Mouse (Mus musculus): ENCODE data around the gene Trim33. TPM values are rescaled to one million over a fixed set of nuclear protein-coding genes. Genes with fewer than 3 reads are reported as not detected.

The Trim33 gene
- total and polyA plus RNA-seq, 3 experiments: 20.2 to 30.4 TPM; not detected in 1

GRCm38 (mm10) chr3:103335371-103335770 lies 56.3 kb downstream of the Trim33 start:
- DNase-seq (ENCODE audit: low read depth, low spot score): peak; percentile 55
- Histone ChIP-seq H3K36me3 (ENCODE audit: control insufficient read depth in 1 of 2, insufficient read depth in 2 of 2, low read length in 2 of 2) (peaks cover 0 to 37% of the 10 kb centered on the region in 2 experiments; a peak in 3 of 4 replicates), H3K9ac (ENCODE audit: control insufficient read depth, low read depth, low read length, poor library complexity, severe bottlenecking) (no peak overlapping the region), H3K27ac (ENCODE audit: control insufficient read depth, low read depth, low read length) (no peak overlapping the region), H3K79me2 (ENCODE audit: control insufficient read depth, insufficient read depth, low read length, poor library complexity) (no peaks in the 10 kb centered on the region), H3K4me1 (ENCODE audit: control insufficient read depth in 1 of 2, insufficient read depth in 2 of 2, low read length in 2 of 2) (peaks cover 0 to 7% of the 10 kb centered on the region in 2 experiments; a peak in 2 of 4 replicates), H3K27me3 (ENCODE audit: control insufficient read depth in 1 of 2, insufficient read depth in 2 of 2, low read length in 2 of 2) (no peaks in the 10 kb centered on the region), H3K4me3 (ENCODE audit: control insufficient read depth in 1 of 2, insufficient read depth in 1 of 2, low read depth in 2 of 2, low read length in 2 of 2) (no peak overlapping the region), H3K9me3 (replicated peaks; ENCODE audit: insufficient read depth, low read length) (no peaks in the 10 kb centered on the region)
- TF ChIP-seq ZMIZ1 (IDR thresholded peaks at IDR 0.05; ENCODE audit: low read depth, low read length) (no peak), ELF1 (IDR thresholded peaks at IDR 0.05; ENCODE audit: low read depth, low read length) (peak; percentile 9; the same call in 1 of the 2 replicates), TBP (IDR thresholded peaks at IDR 0.05; ENCODE audit: low read depth, low read length) (no peak), USF2 (IDR thresholded peaks at IDR 0.05; ENCODE audit: borderline replicate concordance in 1 of 2, insufficient read depth in 1 of 2, low read depth in 1 of 2, low read length in 2 of 2) (no peak), BHLHE40 (IDR thresholded peaks at IDR 0.05; ENCODE audit: borderline replicate concordance, low read depth, low read length) (no peak), UBTF (IDR thresholded peaks at IDR 0.05; ENCODE audit: borderline replicate concordance, insufficient read depth, low read depth, low read length) (0 out of 2 replicates have a peak, but pooled peaks have one; percentile 3), EP300 (IDR thresholded peaks at IDR 0.05; ENCODE audit: low read depth in 1 of 2, low read length in 2 of 2) (no peak), TCF12 (IDR thresholded peaks at IDR 0.05; ENCODE audit: low read depth, low read length) (no peak), CTCF (IDR thresholded peaks at IDR 0.05 in 2 of 3, conservative IDR thresholded peaks at IDR 0.05 in 1 of 3; ENCODE audit: control insufficient read depth in 1 of 3, insufficient read depth in 1 of 3, low read depth in 2 of 3, low read length in 3 of 3, poor library complexity in 1 of 3, severe bottlenecking in 1 of 3) (peak in 1 of 3 experiments; percentile 26; a peak in 2 of 6 replicates), ZNF384 (IDR thresholded peaks at IDR 0.05; ENCODE audit: low read depth, low read length) (peak; percentile 46; the same call in 1 of the 2 replicates)

- Histone ChIP-seq H3K9ac (ENCODE audit: control insufficient read depth, low read depth, low read length, poor library complexity, severe bottlenecking) (no peak overlapping the region), H3K79me2 (ENCODE audit: control insufficient read depth, insufficient read depth, low read length, poor library complexity) (no peaks in the 10 kb centered on the region), H3K36me3 (ENCODE audit: control insufficient read depth in 1 of 2, insufficient read depth in 2 of 2, low read length in 2 of 2) (peaks cover 0 to 32% of the 10 kb centered on the region in 2 experiments; a peak in 2 of 4 replicates), H3K4me1 (ENCODE audit: control insufficient read depth in 1 of 2, insufficient read depth in 2 of 2, low read length in 2 of 2) (no peaks in the 10 kb centered on the region), H3K9me3 (replicated peaks; ENCODE audit: insufficient read depth, low read length) (no peaks in the 10 kb centered on the region), H3K27me3 (ENCODE audit: control insufficient read depth in 1 of 2, insufficient read depth in 2 of 2, low read length in 2 of 2) (no peaks in the 10 kb centered on the region), H3K4me3 (ENCODE audit: control insufficient read depth in 1 of 2, insufficient read depth in 1 of 2, low read depth in 2 of 2, low read length in 2 of 2) (no peak overlapping the region), H3K27ac (ENCODE audit: control insufficient read depth, low read depth, low read length) (no peak overlapping the region)
- peak; percentile 65 for TF ChIP-seq USF1 (IDR thresholded peaks at IDR 0.05; ENCODE audit: low read depth, low read length)
- no peak for TF ChIP-seq MXI1 (IDR thresholded peaks at IDR 0.05; ENCODE audit: low read depth, low read length)
- no peak for DNase-seq (ENCODE audit: low read depth, low spot score)
Measured at GRCm38 (mm10) chr3:103346658-103347057, 67.6 kb downstream of the Trim33 start.

- Histone ChIP-seq H3K9ac (ENCODE audit: control insufficient read depth, low read depth, low read length, poor library complexity, severe bottlenecking) (no peak overlapping the region), H3K27ac (ENCODE audit: control insufficient read depth, low read depth, low read length) (no peak overlapping the region), H3K4me1 (ENCODE audit: control insufficient read depth in 1 of 2, insufficient read depth in 2 of 2, low read length in 2 of 2) (peaks cover 0 to 6% of the 10 kb centered on the region in 2 experiments; a peak in 2 of 4 replicates), H3K9me3 (replicated peaks; ENCODE audit: insufficient read depth, low read length) (no peaks in the 10 kb centered on the region), H3K4me3 (ENCODE audit: control insufficient read depth in 1 of 2, insufficient read depth in 1 of 2, low read depth in 2 of 2, low read length in 2 of 2) (no peak overlapping the region), H3K79me2 (ENCODE audit: control insufficient read depth, insufficient read depth, low read length, poor library complexity) (no peaks in the 10 kb centered on the region), H3K27me3 (ENCODE audit: control insufficient read depth in 1 of 2, insufficient read depth in 2 of 2, low read length in 2 of 2) (no peaks in the 10 kb centered on the region), H3K36me3 (ENCODE audit: control insufficient read depth in 1 of 2, insufficient read depth in 2 of 2, low read length in 2 of 2) (peaks cover 17 to 19% of the 10 kb centered on the region in 2 experiments)
- TF ChIP-seq MXI1 (IDR thresholded peaks at IDR 0.05; ENCODE audit: low read depth, low read length) (no peak), TBP (IDR thresholded peaks at IDR 0.05; ENCODE audit: low read depth, low read length) (no peak), TCF12 (IDR thresholded peaks at IDR 0.05; ENCODE audit: low read depth, low read length) (peak; percentile 64; the same call in 1 of the 2 replicates), ZKSCAN1 (IDR thresholded peaks at IDR 0.05; ENCODE audit: low read depth, low read length) (no peak), MAX (IDR thresholded peaks at IDR 0.05; ENCODE audit: low read length) (no peak), GATA1 (IDR thresholded peaks at IDR 0.05; ENCODE audit: low read depth, low read length) (peak; percentile 51), EP300 (IDR thresholded peaks at IDR 0.05; ENCODE audit: low read depth in 1 of 2, low read length in 2 of 2) (peak; percentile 62)
- DNase-seq (ENCODE audit: low read depth, low spot score): peak; percentile 13
Measured at GRCm38 (mm10) chr3:103353518-103353917, 74.4 kb downstream of the Trim33 start.

All from MEL (cell line).